In genomic region chr19:21948030-21948429, GRCm38 (mm10) we compare ENCODE assay signal across 15 mouse cellular contexts.
"Had no signal": no experiment of that assay in that cellular context is flagged by ENCODE, and none has a peak within 500 bp of the region (broad histone marks: within the 10 kb centered on the region; RNA-seq: fewer than 3 reads in every experiment).

No protein-coding gene starts in this region.

- H3K9me3 ChIP-seq: liver, embryonic 13.5 days; midbrain, embryonic 12.5 days; midbrain, embryonic 15.5 days; neural tube, embryonic 12.5 days; neural tube, embryonic 15.5 days; stomach, embryonic 15.5 days had no signal

- H3K36me3 ChIP-seq: liver, embryonic 13.5 days; midbrain, embryonic 12.5 days; midbrain, embryonic 15.5 days; neural tube, embryonic 12.5 days; neural tube, embryonic 15.5 days; stomach, embryonic 15.5 days had no signal

- H3K4me1 ChIP-seq: liver, embryonic 13.5 days; midbrain, embryonic 12.5 days; midbrain, embryonic 15.5 days; neural tube, embryonic 12.5 days; neural tube, embryonic 15.5 days; stomach, embryonic 15.5 days had no signal

- H3K27me3 ChIP-seq: liver, embryonic 13.5 days; midbrain, embryonic 12.5 days; midbrain, embryonic 15.5 days; neural tube, embryonic 12.5 days; neural tube, embryonic 15.5 days; stomach, embryonic 15.5 days had no signal

- H3K27ac ChIP-seq: liver, embryonic 13.5 days; midbrain, embryonic 12.5 days; midbrain, embryonic 15.5 days; neural tube, embryonic 12.5 days; neural tube, embryonic 15.5 days; stomach, embryonic 15.5 days had no signal

- H3K4me3 ChIP-seq: liver, embryonic 13.5 days; midbrain, embryonic 12.5 days; midbrain, embryonic 15.5 days; neural tube, embryonic 12.5 days; neural tube, embryonic 15.5 days; stomach, embryonic 15.5 days had no signal

- DNase-seq: kidney, adult 9 months; kidney, postnatal 14 days; kidney, postnatal 4 days; liver, embryonic 13.5 days; lung, adult 2 months; lung, postnatal 14 days; lung, postnatal 4 days; right cerebral cortex, postnatal 25 days; spleen, adult 18-20 months; thymus, postnatal 36 days had no signal

- ATAC-seq: midbrain, embryonic 15.5 days had no signal
